Mouse (Mus musculus): ENCODE measurements at regions not wholly inside any gene's neighbourhood (a gene's known extent, or its start where the extent isn't known, plus 50 kb on each side); places are given as distances from the start of the nearest gene placed in this dataset.

GRCm38 (mm10) chr14:120225657-120226056 is 49.8 kb upstream of the Mbnl2 start:
- DNase-seq (ENCODE audit: low spot score in 2 of 2): no peak
- intact Hi-C loops (cut with DNase I): no loop called here

Measured in left cerebral cortex, postnatal 36 days (tissue).